Mouse (Mus musculus) small intestine, adult 2 months (tissue): ENCODE results near the gene Eva1b.

Source experiments
- CTCF ChIP-seq: fragments of 200-500 bp; IDR thresholded peaks from 2 replicates; pipeline ENCODE4 v1.5.1; 2012; ENCODE audit warnings: low read depth, mild to moderate bottlenecking, control low read depth, inconsistent platforms, low read length, moderate library complexity, mixed read lengths; ENCODE audit not compliant: insufficient replicate concordance, insufficient read length; ENCODE audit errors: extremely low read depth
- POLR2A ChIP-seq: fragments of 200-500 bp; IDR thresholded peaks from 2 replicates; pipeline ENCODE4 v1.6.1; 2012; ENCODE audit warnings: low read depth, mild to moderate bottlenecking, control low read depth, inconsistent platforms, low read length, moderate library complexity

DNA sequence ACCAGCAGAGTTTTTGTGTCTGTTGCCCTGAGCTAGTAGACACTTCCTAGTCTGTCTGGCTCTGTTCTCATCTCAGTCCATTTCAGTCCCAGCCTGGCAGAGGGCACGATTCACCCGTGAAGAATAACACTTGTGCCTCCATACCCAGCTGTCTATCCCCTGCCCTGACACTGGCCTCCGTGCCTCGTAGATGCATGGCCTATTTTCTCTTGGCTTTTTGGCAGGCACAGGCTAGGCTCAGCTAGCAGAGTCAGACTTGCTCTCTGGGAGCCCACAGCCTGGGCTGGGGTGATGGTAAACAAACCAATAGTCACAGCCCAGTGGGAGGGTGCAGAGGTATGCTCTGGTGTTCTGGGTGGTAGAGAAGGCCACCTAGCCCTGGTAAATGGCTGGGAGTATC is 34.3 kb upstream of the Eva1b start:
- TF ChIP-seq POLR2A (no peak), CTCF (no peak)
